Mouse (Mus musculus): ENCODE measurements around the gene Cux2. TPM values are rescaled to one million over a fixed set of nuclear protein-coding genes. Genes with fewer than 3 reads are reported as not detected.

Gene Cux2
- polyA plus RNA-seq (2012; rRNA removed): 1.4 and 1.7 TPM in 2 replicates

GRCm38 (mm10) chr5:122050017-122050831 lies at the start of gene Cux2:
Cux2 (minus strand) TSS chr5:122050102.

GRCm38 (mm10) chr5:121848743-121849142 lies 201.2 kb downstream of the Cux2 start, which contains the start of gene Pheta1:
Pheta1 (plus strand) TSS chr5:121848984.

GRCm38 (mm10) chr5:121837441-121838340 lies 212.2 kb downstream of the Cux2 start, which contains the start of gene Sh2b3:
Sh2b3 (minus strand) TSS chr5:121837646.

Other genes with a start within 250 kb of the Cux2 start
- gene Sh2b3, start 212.5 kb downstream of the Cux2 start, polyA plus RNA-seq (2012; rRNA removed): 35.2 and 38.5 TPM in 2 replicates
- gene Pheta1, start 201.1 kb downstream of the Cux2 start, polyA plus RNA-seq (2012; rRNA removed): 97.0 and 99.3 TPM in 2 replicates
- not detected in 2 replicates for gene Myl2, start 50.8 kb upstream of the Cux2 start, polyA plus RNA-seq (2012; rRNA removed)
- gene Ccdc63, start 90.7 kb upstream of the Cux2 start, polyA plus RNA-seq (2012; rRNA removed): 0.17 TPM in 1 of 2 replicates, not detected in the other
- gene Ppp1cc, start 108.2 kb upstream of the Cux2 start, polyA plus RNA-seq (2012; rRNA removed): 82.6 and 82.8 TPM in 2 replicates
- 8.4 and 8.9 TPM in 2 replicates for gene Hvcn1, start 156.7 kb upstream of the Cux2 start, polyA plus RNA-seq (2012; rRNA removed)
- gene Tctn1, start 214.4 kb upstream of the Cux2 start, polyA plus RNA-seq (2012; rRNA removed): 19.7 and 20.7 TPM in 2 replicates
- 32.6 and 38.3 TPM in 2 replicates for gene Pptc7, start 234.3 kb upstream of the Cux2 start, polyA plus RNA-seq (2012; rRNA removed)

All from colon, adult 2 months (tissue).